Comparison of ENCODE assay signal across 23 mouse cellular contexts in genomic region chr3:84307516-84307915, GRCm38 (mm10). TPM values are rescaled to one million over a fixed set of nuclear protein-coding genes. Genes with fewer than 3 reads are reported as not detected.
DNase-seq lines count a peak whose midpoint lies in the region; ATAC-seq and TF ChIP-seq lines count a peak whose summit lies in the region.
"Had no signal": no experiment of that assay in that cellular context is flagged by ENCODE, and none has a peak within 500 bp of the region (broad histone marks: within the 10 kb centered on the region; RNA-seq: fewer than 3 reads in every experiment).

No protein-coding gene starts in this region.

- no peaks in the 10 kb centered on the region for H3K79me2 ChIP-seq in heart, adult 2 months (replicated peaks; ENCODE audit: control insufficient read depth, insufficient read depth, low read length)

- peaks cover 1% of the 10 kb centered on the region; the same call in 1 of the 2 replicates for H3K4me1 ChIP-seq in heart, adult 2 months (ENCODE audit: control insufficient read depth, insufficient read depth, low read length)
- H3K4me1 ChIP-seq in midbrain, embryonic 10.5 days = peaks cover 40% of the 10 kb centered on the region
- H3K4me1 ChIP-seq in midbrain, embryonic 14.5 days (ENCODE audit: control insufficient read depth, insufficient read depth, low read length) = peaks cover 24% of the 10 kb centered on the region

- no peak overlapping the region for H3K4me2 ChIP-seq in midbrain, embryonic 14.5 days (ENCODE audit: low read length)
- H3K4me2 ChIP-seq: embryonic facial prominence, embryonic 15.5 days; heart, embryonic 15.5 days; kidney, embryonic 15.5 days; liver, embryonic 13.5 days; lung, embryonic 15.5 days had no signal

- H3K27ac ChIP-seq in heart, adult 2 months = no peak overlapping the region
- peak overlapping the region; percentile 85; the same call in 1 of the 2 replicates for H3K27ac ChIP-seq in midbrain, embryonic 10.5 days (replicated peaks)
- no peak overlapping the region for H3K27ac ChIP-seq in midbrain, embryonic 14.5 days (replicated peaks; ENCODE audit: low read depth, low read length)
- H3K27ac ChIP-seq: embryonic facial prominence, embryonic 15.5 days; heart, embryonic 15.5 days; kidney, embryonic 15.5 days; liver, embryonic 13.5 days; lung, embryonic 15.5 days had no signal

- no peak overlapping the region for H3K9ac ChIP-seq in heart, adult 2 months (ENCODE audit: low read depth, low read length)
- H3K9ac ChIP-seq in midbrain, embryonic 14.5 days (replicated peaks; ENCODE audit: low read length) = no peak overlapping the region
- H3K9ac ChIP-seq: embryonic facial prominence, embryonic 15.5 days; heart, embryonic 15.5 days; kidney, embryonic 15.5 days; liver, embryonic 13.5 days; lung, embryonic 15.5 days had no signal

- DNase-seq in heart, adult 18-20 months = peak; percentile 21 to 38
- no peak for DNase-seq in heart, adult 2 months
- no peak for DNase-seq in midbrain, embryonic 10.5 days (ENCODE audit: low spot score)
- no peak for DNase-seq in midbrain, embryonic 14.5 days
- peak; percentile 34 to 39 for DNase-seq in gastrocnemius, adult 8-10 months (ENCODE audit: low spot score in 2 of 2)
- peak; percentile 70 for DNase-seq in testis, postnatal 10 days (ENCODE audit: low spot score)
- no peak for DNase-seq in ovary, postnatal 36 days (ENCODE audit: low spot score)
- DNase-seq: cerebellum, adult 2 months; cerebellum, postnatal 36 days; heart, postnatal 36 days; kidney, adult 11 months; liver, embryonic 13.5 days; lung, postnatal 36 days; right cerebral cortex, postnatal 14 days; thymus, postnatal 25 days had no signal

- H3K9me3 ChIP-seq in midbrain, embryonic 10.5 days (replicated peaks) = peaks cover 6% of the 10 kb centered on the region
- no peaks in the 10 kb centered on the region for H3K9me3 ChIP-seq in midbrain, embryonic 14.5 days (ENCODE audit: control insufficient read depth, low read length)
- H3K9me3 ChIP-seq: embryonic facial prominence, embryonic 15.5 days; heart, embryonic 15.5 days; kidney, embryonic 15.5 days; lung, embryonic 15.5 days had no signal

- no peak overlapping the region for H3K4me3 ChIP-seq in heart, adult 2 months
- no peak overlapping the region for H3K4me3 ChIP-seq in midbrain, embryonic 10.5 days
- no peak overlapping the region for H3K4me3 ChIP-seq in midbrain, embryonic 14.5 days (replicated peaks; ENCODE audit: low read depth, low read length)
- H3K4me3 ChIP-seq: embryonic facial prominence, embryonic 15.5 days; heart, embryonic 15.5 days; kidney, embryonic 15.5 days; liver, embryonic 13.5 days; lung, embryonic 15.5 days; megakaryocyte, embryonic 14.5 days had no signal

- H3K36me3 ChIP-seq in heart, adult 2 months (ENCODE audit: control insufficient read depth, insufficient read depth, low read length) = no peaks in the 10 kb centered on the region
- 0 out of 2 replicates have a peak, but pooled peaks cover 3% of the 10 kb centered on the region for H3K36me3 ChIP-seq in midbrain, embryonic 10.5 days
- no peaks in the 10 kb centered on the region for H3K36me3 ChIP-seq in midbrain, embryonic 14.5 days (ENCODE audit: control insufficient read depth, insufficient read depth, low read length)
- H3K36me3 ChIP-seq: embryonic facial prominence, embryonic 15.5 days; heart, embryonic 15.5 days; kidney, embryonic 15.5 days; liver, embryonic 13.5 days; lung, embryonic 15.5 days had no signal

- intact Hi-C loops in heart, adult 2 months (cut with DNase I) = no loop called here

- 51% methylated on average over 5 of the region's 5 CpGs for WGBS in heart, adult 2 months
- WGBS in midbrain, embryonic 10.5 days = 93% methylated on average over 5 of the region's 5 CpGs
- WGBS in midbrain, embryonic 14.5 days = 88% methylated on average over 5 of the region's 5 CpGs

- peaks cover 2% of the 10 kb centered on the region for H3K27me3 ChIP-seq in heart, adult 2 months (ENCODE audit: control insufficient read depth, insufficient read depth, low read length)
- H3K27me3 ChIP-seq in midbrain, embryonic 10.5 days (ENCODE audit: low read depth, poor library complexity, severe bottlenecking) = peaks cover 37% of the 10 kb centered on the region
- H3K27me3 ChIP-seq in midbrain, embryonic 14.5 days (ENCODE audit: control insufficient read depth, insufficient read depth, low read length) = no peaks in the 10 kb centered on the region
- H3K27me3 ChIP-seq: Patski had no signal

- no peak for TF ChIP-seq CTCF in heart, adult 2 months (IDR thresholded peaks at IDR 0.05)

- no peak for TF ChIP-seq POLR2A in heart, adult 2 months (IDR thresholded peaks at IDR 0.05; ENCODE audit: insufficient read depth, low read depth, low read length)

- no peak for ATAC-seq in midbrain, embryonic 14.5 days (ENCODE audit: low FRiP score, low TSS enrichment)
- ATAC-seq: forebrain, embryonic 14.5 days; Patski had no signal

- TF ChIP-seq EP300 in heart, adult 2 months (IDR thresholded peaks at IDR 0.05; ENCODE audit: insufficient read depth, low read depth, low read length) = no peak

RNA-seq across cellular contexts. Expression of gene Trim2, which starts 0.8 kb away (rescaled TPM):
- total RNA-seq in heart, adult 18-20 months (2021) = 1 to 10 TPM; 6.2 to 7.0 TPM
- 1 to 10 TPM; 4.7 to 5.2 TPM for total RNA-seq in heart, adult 2 months (2021)
- 5.7 and 5.8 TPM in 2 replicates for polyA plus RNA-seq in heart, adult 2 months (2012; rRNA removed)
- polyA plus RNA-seq in midbrain, embryonic 10.5 days (2016; fragmentation: Nextera tagmentation; extraction: Ambion mirVana) = 81.7 and 116 TPM in 2 replicates
- 144 and 154 TPM in 2 replicates for polyA plus RNA-seq in midbrain, embryonic 14.5 days (2014; fragmentation: Nextera tagmentation; extraction: Ambion mirVana)
- total RNA-seq in gastrocnemius, adult 8-10 months (2022) = 1 to 10 TPM in 3 of 4 experiments, under 1 TPM in 1; 0.92 to 3.0 (median 1.8) TPM
- total RNA-seq: granulocyte monocyte progenitor cell, adult 5-6 weeks had no signal

Comparison
In these comparisons a context has a peak if more than half of its experiments do, and no peak if none do; other contexts are left out.
1. DNase-seq: peak in heart, adult 18-20 months (2 of 2), gastrocnemius, adult 8-10 months (2 of 2) and testis, postnatal 10 days (single experiment); none in heart, adult 2 months (0 of 2), midbrain, embryonic 10.5 days (single experiment), midbrain, embryonic 14.5 days (single experiment) and ovary, postnatal 36 days (single experiment).